Mouse (Mus musculus) ES-E14 (cell line): ENCODE data around the gene Atoh8. TPM values are rescaled to one million over a fixed set of nuclear protein-coding genes. Genes with fewer than 3 reads are reported as not detected.

ENCODE experiments used
- DNase-seq: peaks from one replicate; pipeline ENCODE4 v3.0.0-alpha.2; 2013; ENCODE audit warnings: low read depth, low spot score
- H3K27ac ChIP-seq: 2 replicates; pipeline ENCODE4 v1.5.1; 2012; ENCODE audit warnings: low read depth, mild to moderate bottlenecking, low read length, moderate library complexity, mixed read lengths; ENCODE audit not compliant: poor library complexity, insufficient read depth, severe bottlenecking
- H3K36me3 ChIP-seq: 2 replicates; pipeline ENCODE4 v1.6.1; 2012; ENCODE audit warnings: mild to moderate bottlenecking, low read length, moderate library complexity, mixed read lengths; ENCODE audit not compliant: control insufficient read depth, poor library complexity, insufficient read depth, severe bottlenecking
- H3K4me1 ChIP-seq, 2 experiments: fragments of 150-350 bp in 1 of 2; sonication (generic) in 1 of 2; 2 replicates each; pipeline ENCODE4 v1.6.1; 2012; ENCODE audit warnings: low read length in 2 of 2, mild to moderate bottlenecking in 1 of 2, mixed read lengths in 1 of 2; ENCODE audit not compliant: control insufficient read depth in 2 of 2, insufficient read depth in 2 of 2, poor library complexity in 1 of 2
- H3K4me3 ChIP-seq, 2 experiments: fragments of 150-350 bp in 1 of 2; sonication (generic) in 1 of 2; 2 replicates each; pipeline ENCODE4 v1.5.1; 2012; ENCODE audit warnings: low read length in 2 of 2, low read depth in 1 of 2, mild to moderate bottlenecking in 1 of 2, mixed read lengths in 1 of 2; ENCODE audit not compliant: insufficient read depth in 1 of 2, poor library complexity in 1 of 2, severe bottlenecking in 1 of 2
- H3K9ac ChIP-seq: 2 replicates; pipeline ENCODE4 v1.6.1; 2012; ENCODE audit warnings: low read depth, mild to moderate bottlenecking, low read length, mixed read lengths; ENCODE audit not compliant: poor library complexity, insufficient read depth, severe bottlenecking
- H3K9me3 ChIP-seq: fragments of 150-350 bp; sonication (generic); 2 replicates; pipeline ENCODE4 v1.6.1; 2012; ENCODE audit warnings: low read depth, mild to moderate bottlenecking, low read length; ENCODE audit not compliant: control insufficient read depth, insufficient read depth
- CHD2 ChIP-seq: IDR thresholded peaks from 2 replicates; pipeline ENCODE4 v1.6.1; 2014; ENCODE audit warnings: mild to moderate bottlenecking, low read depth, low read length, inconsistent platforms
- HCFC1 ChIP-seq: IDR thresholded peaks from 2 replicates; pipeline ENCODE4 v1.6.1; 2012; ENCODE audit warnings: low read length, inconsistent platforms, borderline replicate concordance; ENCODE audit not compliant: insufficient read depth
- MAFK ChIP-seq: IDR thresholded peaks from 2 replicates; pipeline ENCODE4 v1.6.1; 2014; ENCODE audit warnings: mild to moderate bottlenecking, low read depth, low read length, inconsistent platforms; ENCODE audit not compliant: insufficient read depth
- ZC3H11A ChIP-seq: IDR thresholded peaks from 2 replicates; pipeline ENCODE4 v1.6.1; 2012; ENCODE audit warnings: low read depth, mild to moderate bottlenecking, inconsistent platforms, low read length, borderline replicate concordance
- ZNF384 ChIP-seq: IDR thresholded peaks from 2 replicates; pipeline ENCODE4 v1.6.1; 2012; ENCODE audit warnings: low read depth, low read length, inconsistent platforms
- in situ Hi-C, 2 experiments: fragments of 600-800 bp; cut with MboI; formaldehyde crosslinking; loops; one replicate each; pipeline ENCODE4 v1.15.1; 2025; ENCODE audit warnings: low sequenced_read_pairs in 2 of 2, inconsistent platforms in 1 of 2; ENCODE audit not compliant: unreplicated experiment in 2 of 2
- total RNA-seq: library from RNA; depleted of rRNA; stranded (reverse); fragments of 300-350 nt; gene quantifications from 2 replicates; pipeline ENCODE4 v1.2.3, GENCODE M21; 2012; rRNA removed

The Atoh8 gene
- 1.0 TPM in 1 of 2 replicates, not detected in the other for total RNA-seq

GRCm38 (mm10) chr6:72235098-72235806 is at the start of gene Atoh8:
TSS of gene Atoh8 (minus strand) at chr6:72235577.
- Histone ChIP-seq H3K36me3 (no peaks in the 10 kb centered on the region), H3K4me1 (no peaks in the 10 kb centered on the region), H3K9ac (peak within 1 kb of the TSS; percentile 7), H3K4me3 (peak within 1 kb of the TSS; percentile 51 to 68), H3K9me3 (no peaks in the 10 kb centered on the region), H3K27ac (no peak within 1 kb of the TSS)
- in situ Hi-C loops = loop anchor here in 1 of 2 experiments (10.0 kb wide), 1 partner anchor 50 kb away; no protein-coding TSS in a partner anchor
- DNase-seq = peak; percentile 33
- TF ChIP-seq HCFC1 = no peak

- in situ Hi-C loops = no loop called here
- Histone ChIP-seq H3K9me3 (no peaks in the 10 kb centered on the region), H3K9ac (no peak overlapping the region), H3K27ac (no peak overlapping the region), H3K4me1 (no peaks in the 10 kb centered on the region), H3K4me3 (no peak overlapping the region), H3K36me3 (no peaks in the 10 kb centered on the region)
- TF ChIP-seq HCFC1 (no peak), MAFK (no peak), ZNF384 (peak; percentile 63; the same call in 1 of the 2 replicates)
- DNase-seq = peak; percentile 20
Observed at GRCm38 (mm10) chr6:72283914-72284313, 48.5 kb upstream of the Atoh8 start.

GRCm38 (mm10) chr6:72280410-72280998 is 45.1 kb upstream of the Atoh8 start:
- in situ Hi-C loops = no loop called here
- Histone ChIP-seq H3K27ac (no peak overlapping the region), H3K36me3 (no peaks in the 10 kb centered on the region), H3K9me3 (no peaks in the 10 kb centered on the region), H3K4me1 (no peaks in the 10 kb centered on the region), H3K4me3 (no peak overlapping the region), H3K9ac (no peak overlapping the region)
- DNase-seq = no peak
- TF ChIP-seq HCFC1 (no peak), ZNF384 (no peak), MAFK (no peak), ZC3H11A (no peak), CHD2 (no peak)

DNA sequence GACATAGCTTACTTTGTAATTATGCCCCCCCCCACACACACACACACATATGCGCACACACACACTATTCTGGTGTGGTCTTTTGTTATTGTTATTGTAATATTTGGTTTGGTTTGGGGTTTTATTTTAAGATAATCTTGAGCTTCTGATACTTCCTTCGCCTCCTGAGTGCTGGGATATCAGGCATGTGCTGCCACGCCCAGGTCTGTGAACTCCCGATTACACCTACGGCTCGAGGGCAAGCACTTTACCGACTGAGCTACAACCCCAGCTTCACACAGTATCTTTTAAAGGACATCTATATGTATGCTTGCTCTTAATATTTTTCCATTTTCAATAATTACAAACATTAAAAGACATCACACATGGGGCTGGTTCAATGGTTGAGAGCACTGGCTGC is 44.1 kb upstream of the Atoh8 start:
- no peak for TF ChIP-seq CHD2
- no peak for TF ChIP-seq ZNF384
- TF ChIP-seq ZC3H11A = no peak
- TF ChIP-seq HCFC1 = no peak
- no peak for TF ChIP-seq MAFK
- Histone ChIP-seq H3K9ac (no peak overlapping the region), H3K9me3 (no peaks in the 10 kb centered on the region), H3K27ac (no peak overlapping the region), H3K4me3 (no peak overlapping the region), H3K36me3 (no peaks in the 10 kb centered on the region), H3K4me1 (no peaks in the 10 kb centered on the region)
- DNase-seq = no peak
- in situ Hi-C loops = no loop called here

DNA sequence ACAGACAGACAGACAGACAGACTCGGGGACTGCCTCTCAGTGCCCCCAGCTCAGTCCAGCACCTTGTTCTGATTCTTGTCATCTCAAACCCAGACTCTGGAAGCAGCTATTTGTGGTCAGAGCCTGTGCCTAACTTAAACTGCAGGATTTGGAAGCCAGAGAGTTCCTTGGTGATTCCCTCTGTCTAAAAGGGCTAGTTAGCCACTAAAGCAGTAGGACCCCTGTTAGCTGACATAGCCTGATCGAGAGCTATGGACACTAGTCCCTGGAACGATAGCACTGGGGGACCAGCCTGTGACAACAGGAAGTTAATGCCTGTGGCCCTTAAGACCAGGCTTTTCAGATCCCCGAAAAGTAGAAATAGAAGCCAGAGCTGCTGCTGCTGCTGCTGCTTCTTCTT is 43.5 kb upstream of the Atoh8 start:
- in situ Hi-C loops = no loop called here
- Histone ChIP-seq H3K27ac (no peak overlapping the region), H3K4me3 (no peak overlapping the region), H3K4me1 (no peaks in the 10 kb centered on the region), H3K9ac (no peak overlapping the region), H3K36me3 (no peaks in the 10 kb centered on the region), H3K9me3 (no peaks in the 10 kb centered on the region)
- no peak for DNase-seq
- TF ChIP-seq MAFK = no peak
- no peak for TF ChIP-seq HCFC1
- TF ChIP-seq CHD2 = no peak
- no peak for TF ChIP-seq ZNF384
- no peak for TF ChIP-seq ZC3H11A
